Mouse (Mus musculus) frontal cortex, postnatal 25 days (tissue): ENCODE measurements at regions not wholly inside any gene's neighbourhood (a gene's known extent, or its start where the extent isn't known, plus 50 kb on each side); places are given as distances from the start of the nearest gene placed in this dataset.

Experiments used
- DNase-seq, 2 experiments: peaks; one replicate each; pipeline ENCODE4 v3.0.0; 2022; ENCODE audit warnings: low spot score in 2 of 2

DNA sequence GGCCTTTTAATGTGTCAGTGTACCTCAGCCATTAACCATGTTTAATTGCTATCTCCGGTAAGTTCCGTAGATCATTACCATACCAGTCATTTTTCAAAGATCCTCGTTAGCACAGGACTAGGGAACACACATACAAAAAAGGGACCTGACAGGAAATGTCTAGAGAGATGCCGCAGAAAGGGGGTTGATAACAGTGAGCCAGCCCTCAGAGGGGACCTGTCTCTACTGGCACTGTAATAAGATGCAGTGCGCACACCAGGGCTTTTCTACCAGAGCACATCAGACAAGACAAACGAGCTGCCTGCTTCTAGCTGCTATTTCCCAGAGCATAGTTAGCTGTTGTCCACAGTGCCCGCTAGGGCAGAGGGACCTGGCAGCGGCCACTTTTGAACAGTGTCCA, 199.1 kb downstream of the Sox11 start:
- no peak for DNase-seq

DNA sequence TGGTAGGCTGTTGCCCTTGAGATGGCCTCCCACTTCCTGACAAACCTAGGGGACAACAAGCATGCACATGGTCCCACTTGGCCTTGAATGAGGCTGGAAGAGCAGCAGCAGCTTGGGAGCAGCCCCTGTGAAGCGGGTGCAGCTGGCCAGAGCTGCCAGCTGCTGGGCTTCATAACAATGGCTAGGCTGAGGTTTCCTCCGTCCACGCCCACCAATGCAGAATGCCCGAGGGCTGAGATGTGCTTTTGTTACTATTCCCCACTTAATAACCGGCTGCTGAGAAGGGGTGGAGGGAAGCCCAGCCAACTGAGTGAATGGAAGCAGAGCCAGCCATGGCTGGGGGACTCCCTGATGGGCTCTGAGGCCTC, 202.1 kb downstream of the Sox11 start:
- DNase-seq: no peak

DNA sequence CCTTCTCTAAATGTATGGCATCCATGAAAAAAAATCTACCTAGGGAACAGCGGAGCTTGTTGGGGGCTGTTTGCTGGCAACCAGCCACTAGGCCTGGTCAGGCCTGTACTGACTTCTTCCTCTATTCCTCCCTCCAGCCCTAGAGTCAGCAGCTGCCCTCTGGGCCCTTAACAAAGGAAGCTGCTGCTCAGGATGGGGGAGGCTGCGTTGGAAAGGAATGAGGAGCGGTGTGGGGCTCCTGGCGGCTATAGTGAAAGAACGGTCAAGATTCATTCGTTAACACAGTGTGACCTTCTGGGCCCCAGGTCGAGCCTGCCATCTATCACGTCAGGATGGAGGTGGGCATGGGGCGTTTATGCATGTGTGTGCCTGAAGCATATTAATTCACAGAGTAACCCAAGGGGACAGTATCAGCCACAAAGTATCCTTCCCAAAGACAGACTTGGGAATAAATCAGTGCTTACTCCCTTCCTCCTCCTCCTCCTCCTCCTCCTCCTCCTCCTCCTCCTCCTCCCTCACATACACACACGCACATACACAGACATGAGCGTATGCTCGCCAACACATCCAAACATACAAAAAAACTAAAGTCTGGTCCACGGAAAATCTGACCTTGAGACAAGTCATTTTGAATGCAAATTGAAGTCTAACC, 202.6 kb downstream of the Sox11 start:
- no peak for DNase-seq

DNA sequence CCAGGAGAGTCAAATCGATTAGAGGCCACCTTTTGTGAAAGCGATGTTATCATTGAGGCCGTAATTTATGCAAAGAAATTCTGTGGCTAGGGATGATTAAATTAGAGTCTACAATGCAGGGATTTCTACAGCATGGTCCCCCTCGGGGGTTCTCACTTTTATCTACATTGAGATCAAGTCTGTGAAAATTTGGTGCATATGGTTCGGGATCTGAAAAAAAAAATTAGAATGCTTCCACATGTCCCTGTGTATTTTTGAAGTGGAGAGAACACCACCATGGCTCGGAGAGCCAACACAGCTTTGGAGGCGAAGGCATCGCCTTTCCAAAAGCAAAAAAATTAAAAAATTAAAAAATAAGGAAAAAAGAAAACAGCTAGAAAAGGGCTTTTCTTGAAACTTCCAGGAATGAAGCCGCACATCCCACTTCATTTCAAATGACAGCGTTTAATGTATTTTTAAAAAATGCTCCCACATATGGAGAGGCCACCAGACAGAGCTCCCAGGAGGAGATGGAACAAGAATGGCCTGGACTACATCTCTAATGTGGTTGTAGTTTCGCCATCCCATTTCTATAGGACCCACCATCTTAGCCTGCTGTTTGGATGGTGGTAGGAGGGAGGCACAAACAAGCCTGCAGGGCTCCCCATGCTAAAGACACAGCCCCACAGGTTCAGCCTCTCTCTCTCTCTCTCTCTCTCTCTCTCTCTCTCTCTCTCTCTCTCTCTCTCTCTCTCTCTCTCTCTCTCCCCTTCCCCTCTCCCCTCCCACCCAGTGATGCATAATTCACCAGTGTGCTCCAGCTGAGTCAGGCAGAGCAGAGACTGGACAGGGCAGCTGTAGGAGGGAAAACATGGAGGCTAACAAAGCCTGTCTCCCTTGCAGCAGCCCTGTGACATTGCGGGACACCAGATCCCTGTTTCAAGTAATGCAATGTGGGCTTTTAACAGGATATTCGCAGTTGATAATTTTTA, 203.4 kb downstream of the Sox11 start:
- DNase-seq: no peak

DNA sequence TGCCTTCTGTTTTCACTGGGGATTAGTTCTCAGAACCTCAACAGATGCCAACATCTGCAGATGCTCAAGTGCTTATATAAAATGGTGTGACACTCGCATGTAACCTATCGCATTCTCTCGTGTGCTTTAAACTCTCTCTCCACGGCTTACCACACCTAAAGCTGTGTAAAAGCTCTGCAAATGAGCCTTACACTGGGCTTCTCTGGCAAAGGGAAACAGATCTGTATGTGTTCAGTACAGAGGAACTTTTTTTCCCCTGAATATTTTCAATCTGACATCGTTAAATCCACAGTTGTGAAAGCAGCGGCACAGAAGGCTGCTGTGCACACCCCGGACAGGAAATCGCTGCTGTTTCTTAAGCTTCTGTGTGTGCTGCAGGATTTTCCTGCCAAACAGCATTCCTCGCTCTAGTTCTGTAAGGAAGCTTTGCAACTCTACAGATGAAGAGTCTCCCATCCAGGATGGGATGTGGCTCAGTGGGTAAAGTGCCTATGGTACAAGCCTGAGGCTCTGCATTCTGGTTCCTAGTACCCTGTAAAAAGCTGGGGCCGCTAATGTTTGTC, 206.3 kb downstream of the Sox11 start:
- no peak for DNase-seq

DNA sequence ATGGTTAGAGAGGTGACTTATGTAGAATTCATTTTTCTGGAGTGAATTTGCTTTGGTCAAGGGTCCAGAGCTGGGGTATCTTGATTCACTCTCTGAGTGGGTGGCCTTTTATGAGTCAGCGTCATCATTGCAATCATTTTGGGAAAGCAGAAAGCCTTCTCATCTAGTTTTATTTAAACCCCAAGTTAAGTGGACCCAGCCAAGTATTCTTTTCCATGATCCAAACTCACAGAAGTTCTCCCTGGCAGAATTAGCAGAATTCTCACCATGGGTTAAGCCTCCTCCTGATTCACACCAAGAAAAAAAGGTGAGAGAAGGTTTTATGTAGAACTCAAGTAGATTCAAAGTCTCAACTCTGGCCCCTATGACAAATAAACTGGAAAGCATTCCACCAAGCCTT, 211.8 kb downstream of the Sox11 start:
- DNase-seq: no peak

DNA sequence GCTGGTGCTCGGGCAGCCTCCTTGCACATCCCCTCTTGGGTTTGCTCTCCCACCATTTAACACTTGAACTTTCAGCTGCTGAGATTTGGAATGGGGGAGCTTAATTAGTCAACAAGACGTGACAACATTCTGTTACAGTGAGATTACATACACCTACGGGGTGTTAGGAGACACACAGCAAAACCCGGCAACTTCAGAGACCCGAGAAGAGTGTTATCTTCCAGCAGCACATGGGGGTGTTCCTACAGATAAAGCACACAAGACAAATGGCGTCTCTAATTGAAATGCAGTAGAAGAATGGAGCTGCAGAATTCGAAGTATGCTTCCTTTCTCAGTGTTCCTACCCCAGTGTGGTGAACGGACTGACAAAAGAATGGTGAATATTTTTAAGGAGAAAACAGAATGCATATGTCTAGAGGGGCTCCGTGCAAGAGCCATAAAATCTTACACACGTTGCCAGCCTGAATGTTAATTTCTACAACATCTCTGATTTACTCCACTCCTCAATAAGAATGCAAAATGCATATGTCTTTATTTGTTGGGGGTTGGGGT, 215.2 kb downstream of the Sox11 start:
- DNase-seq: no peak

DNA sequence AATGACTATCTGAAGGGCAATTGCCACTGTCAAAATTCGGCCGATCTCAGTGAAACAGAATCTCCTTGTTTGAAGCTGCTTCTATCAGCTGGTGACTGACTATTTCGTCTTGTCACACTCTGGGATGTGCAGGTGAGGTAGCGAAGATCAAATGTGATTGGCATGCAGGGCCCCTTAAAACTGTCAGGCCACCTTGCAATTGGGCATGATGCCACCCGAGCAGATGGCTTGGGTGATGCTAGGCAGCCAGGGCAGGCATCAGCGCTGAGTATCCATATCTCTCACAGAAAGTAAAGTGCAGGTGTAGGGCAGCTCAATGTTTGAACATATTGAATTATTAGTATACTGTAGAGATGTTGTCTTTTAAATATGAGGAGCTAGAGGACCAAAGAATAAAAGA, 223.8 kb downstream of the Sox11 start:
- no peak for DNase-seq

DNA sequence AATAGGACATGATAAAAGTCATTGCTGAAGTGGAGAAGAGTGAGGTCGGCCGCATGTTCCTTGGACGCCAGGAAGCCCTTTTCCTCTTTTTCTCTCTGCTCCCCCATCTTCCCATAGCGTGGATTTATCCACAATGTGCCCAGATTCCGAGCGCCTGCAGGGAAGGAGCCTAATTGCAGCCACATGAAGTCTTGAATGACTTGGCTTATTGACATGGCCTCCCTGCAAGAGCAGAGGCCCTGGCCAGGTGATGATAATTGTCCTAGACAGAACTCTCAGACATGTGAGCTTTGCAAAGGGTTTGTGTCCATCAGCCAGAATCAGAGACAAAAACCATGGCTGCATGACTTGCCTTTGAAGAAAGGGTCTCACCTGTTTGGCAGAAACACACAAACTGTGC, 227.0 kb downstream of the Sox11 start:
- DNase-seq: no peak

DNA sequence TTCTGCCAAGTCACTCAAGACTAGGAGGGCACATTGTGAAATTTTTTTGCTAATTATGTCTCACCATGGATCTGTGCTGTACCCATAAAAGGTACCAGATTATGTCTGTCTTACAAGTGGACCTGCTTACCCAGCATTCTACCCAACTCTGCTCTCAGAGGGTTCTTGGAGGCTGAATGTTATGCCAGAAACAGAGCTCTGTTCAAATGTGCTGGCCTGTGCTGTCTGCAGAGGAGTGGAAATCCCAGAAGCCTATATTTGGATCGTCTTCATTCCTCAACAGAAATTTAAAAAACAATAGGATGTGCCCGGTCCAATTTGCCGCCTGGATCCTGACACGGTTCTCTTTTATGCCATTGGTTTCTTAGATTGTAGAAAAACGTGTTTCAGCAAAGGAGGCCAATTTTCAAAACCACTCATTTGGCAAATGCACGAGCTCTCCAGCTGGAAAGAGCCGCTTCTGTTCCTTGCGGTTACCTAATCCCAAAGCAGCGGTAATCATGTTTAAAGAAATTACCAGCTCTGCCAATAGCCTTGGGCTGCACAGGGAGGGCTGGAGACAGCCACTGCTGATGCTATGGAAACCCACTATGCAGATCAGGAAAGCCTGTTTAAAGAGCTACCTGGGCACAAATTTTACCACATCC, 237.3 kb downstream of the Sox11 start:
- DNase-seq: no peak

DNA sequence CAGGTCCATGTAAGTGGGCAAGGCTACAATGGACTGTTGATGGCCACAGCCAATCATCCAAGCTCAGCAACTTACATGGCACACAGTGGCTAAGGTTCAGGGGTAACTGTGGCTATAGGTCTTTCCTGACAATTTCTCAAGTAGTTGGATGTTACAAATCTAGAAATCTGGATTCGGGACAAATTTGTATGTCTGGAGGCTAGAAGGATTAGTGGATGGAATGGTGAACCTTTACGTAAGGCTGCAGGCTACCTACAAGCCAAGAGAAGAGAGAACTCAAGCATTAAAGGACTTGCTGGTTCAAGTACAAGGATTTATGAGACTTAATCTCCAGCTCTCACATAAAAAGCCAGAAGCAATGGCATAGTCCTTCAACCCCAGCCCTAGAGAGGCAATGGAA, 239.4 kb downstream of the Sox11 start:
- DNase-seq: no peak

DNA sequence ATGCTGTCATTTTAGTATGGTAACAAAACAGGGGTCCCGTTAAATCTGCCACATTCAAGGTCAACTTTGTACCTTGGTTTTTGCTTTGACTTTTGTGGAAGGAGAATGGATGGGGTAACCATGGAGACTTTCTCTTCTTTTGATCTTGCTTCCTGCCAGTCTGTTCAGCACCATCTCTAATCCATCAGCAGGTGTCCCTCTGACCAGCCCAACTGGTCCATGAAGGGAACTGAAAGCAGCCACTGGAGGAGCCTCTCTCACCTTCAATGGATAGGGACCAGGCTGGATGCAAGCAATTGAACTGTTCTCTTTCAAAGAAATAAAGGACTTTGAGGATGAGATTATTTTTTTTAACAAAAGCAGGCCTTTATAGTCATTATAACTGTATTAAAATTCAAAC, 253.2 kb downstream of the Sox11 start:
- DNase-seq: no peak

DNA sequence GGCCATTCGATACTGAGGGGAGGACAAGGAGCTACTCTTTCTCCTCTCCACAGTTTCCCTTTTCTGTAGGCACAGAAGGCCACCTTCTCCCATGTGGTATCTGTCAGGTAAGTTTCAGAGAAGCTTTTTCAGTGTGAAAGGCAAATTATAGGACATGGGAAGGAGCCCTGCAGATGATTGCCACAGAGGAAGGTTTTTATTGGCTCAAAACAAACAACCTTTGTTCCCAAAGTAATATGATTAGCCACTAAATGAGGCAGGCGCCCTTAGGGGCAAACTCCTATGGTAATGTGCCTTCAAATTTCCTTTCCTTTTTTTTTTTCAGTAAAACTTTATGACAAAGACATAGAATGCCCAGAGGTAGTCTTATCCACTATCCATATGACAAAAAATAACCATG, 256.5 kb downstream of the Sox11 start:
- DNase-seq: no peak

DNA sequence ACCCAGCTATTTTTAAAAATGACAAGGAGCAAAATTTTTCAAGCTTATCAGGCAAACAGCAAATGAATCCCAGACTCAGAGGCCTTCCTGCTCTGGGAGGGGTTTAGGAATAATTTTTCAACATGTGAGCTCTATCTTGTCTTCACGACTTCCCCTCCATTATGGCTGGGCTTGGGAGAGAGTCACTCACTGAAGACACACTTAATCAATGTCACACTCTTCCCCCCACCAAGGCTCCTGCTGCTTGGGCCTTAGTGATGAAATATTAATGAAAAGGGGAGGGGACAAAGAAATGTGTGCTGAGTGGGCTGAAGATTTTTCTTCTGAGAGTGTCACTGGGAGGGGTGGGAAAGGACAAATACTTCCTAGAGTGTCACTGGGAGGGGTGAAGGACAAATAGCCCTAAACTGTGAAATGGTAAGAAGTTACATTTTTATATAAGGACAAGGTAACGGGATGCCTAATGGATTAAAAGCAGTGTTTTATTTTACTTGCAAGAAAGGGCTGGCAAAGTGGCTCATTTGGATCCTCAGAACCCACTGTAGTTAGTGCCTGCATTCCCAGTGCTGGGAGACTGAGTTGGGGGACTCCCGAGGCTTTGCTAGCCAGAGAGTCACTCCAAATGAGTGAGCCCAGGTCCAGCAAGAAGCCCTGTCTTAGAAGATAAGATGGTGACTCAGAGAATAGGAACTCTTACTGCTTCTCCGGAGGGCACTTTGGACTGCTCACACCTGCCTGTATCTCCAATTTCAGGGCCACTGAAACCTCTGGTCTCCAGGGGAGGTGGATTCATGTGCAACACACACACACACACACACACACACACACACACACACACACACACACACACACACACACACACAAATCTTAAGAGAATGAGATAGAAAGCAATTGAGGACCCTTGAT, 258.5 kb downstream of the Sox11 start:
- DNase-seq: no peak

DNA sequence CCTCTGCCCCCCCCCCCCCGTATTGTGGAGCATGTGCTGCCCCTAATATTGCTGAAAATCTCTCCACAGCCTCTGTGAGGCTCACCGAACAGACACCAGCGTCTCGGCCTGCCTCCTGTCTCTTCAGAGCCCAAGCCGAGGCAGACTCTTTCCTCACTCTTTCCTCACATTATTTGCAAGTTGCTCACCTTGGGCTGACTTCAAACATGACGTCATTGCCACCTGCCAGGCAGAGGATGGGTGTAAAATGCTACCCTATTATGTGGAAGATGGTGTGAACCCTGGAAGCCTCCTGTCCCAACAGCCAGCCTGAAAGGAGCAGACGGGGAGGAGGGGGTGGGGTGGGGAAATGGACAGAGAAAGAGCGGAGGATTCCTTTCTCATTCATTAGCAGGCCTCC, 259.3 kb downstream of the Sox11 start:
- no peak for DNase-seq

DNA sequence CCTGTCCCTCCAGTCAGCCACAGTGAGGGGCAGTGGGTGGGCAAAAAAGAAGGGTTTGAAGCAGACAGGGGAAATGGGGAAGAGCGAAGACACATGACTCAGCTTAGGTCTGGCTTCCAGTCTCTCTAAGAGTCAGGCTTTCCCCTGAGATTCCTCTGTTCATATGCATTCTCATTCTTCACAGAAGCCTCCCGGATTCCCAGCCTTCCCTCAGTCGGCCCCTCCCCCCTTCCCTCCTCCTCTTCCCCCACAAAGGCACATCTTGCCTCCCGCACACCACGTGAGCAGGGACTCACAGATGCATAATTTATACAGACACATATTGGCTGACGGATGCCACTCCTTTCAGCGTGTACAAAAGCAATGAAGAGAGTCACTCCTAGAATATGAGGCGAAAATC, 259.8 kb downstream of the Sox11 start:
- DNase-seq: peak in 1 of 2 experiments; percentile 36

DNA sequence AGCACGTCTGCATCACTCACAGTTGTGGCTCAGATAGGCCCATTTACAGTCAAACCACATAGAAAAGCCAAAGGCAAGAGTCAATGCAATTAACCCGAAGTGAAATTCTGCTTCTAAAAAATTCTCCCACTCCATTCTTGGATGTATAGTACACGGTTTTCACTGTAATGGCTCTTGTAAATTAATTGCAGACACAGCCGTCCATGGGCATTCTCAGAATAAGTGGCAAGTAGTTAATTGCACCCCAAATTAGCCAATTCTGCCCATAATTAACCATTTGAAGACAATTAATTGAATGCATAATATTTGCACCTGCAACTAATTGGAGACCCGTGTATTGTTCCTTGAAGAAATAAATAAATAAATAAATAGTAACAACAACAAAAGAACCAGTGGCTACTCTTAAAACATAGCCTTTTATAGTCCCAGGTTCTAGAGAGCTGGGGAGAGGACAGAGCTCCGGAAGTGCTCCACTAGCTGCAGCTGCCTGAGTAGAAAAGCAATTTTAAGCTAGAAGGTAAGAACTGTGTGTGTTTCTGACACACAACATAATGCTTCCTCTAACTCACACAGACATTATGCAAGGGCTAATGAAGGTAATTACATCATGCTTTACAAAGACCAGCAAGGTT, 266.2 kb downstream of the Sox11 start:
- DNase-seq: no peak

DNA sequence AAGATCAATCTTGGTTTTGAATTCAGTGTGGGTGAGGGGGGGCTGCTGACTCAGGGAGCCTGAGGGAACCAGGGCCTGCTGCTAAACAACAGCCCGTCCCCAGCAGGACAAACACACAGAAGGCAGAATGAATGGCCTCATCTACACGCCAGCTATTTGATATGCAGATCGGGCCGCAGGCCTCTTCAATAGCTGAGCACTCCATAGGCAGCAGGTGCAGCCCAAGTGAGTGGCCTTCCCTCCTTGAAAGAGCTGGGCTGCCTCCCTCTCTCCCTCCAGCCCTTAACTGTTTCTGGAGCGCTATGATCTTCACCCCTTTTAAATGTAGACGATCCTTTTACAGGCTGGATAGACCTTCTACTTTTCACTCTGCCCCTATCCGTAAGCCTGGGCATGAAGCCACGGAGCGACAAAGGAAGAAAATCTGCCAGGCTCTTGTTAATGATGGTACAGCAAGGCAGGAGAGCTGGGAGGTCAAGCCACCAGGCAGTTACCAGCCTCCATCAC, 277.3 kb downstream of the Sox11 start:
- DNase-seq: no peak

DNA sequence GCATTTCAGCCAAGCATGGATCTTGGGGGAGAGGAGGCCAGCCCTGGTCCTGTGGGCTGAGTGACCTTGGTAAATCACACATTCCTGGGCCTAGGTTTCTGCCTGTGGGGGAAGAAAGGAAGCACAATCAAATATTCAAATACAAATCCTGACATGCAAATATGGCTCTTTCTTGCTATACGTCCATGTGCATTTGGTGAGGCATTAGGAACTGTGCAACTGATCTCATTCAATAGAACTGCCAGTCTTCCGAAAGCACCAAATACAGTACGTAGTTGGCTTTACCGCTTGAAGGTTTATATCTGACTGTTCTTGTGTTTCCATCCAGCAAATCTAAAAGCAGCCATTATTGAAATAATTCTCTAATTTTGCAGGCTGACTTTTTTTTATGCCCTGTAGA, 278.9 kb downstream of the Sox11 start:
- no peak for DNase-seq

DNA sequence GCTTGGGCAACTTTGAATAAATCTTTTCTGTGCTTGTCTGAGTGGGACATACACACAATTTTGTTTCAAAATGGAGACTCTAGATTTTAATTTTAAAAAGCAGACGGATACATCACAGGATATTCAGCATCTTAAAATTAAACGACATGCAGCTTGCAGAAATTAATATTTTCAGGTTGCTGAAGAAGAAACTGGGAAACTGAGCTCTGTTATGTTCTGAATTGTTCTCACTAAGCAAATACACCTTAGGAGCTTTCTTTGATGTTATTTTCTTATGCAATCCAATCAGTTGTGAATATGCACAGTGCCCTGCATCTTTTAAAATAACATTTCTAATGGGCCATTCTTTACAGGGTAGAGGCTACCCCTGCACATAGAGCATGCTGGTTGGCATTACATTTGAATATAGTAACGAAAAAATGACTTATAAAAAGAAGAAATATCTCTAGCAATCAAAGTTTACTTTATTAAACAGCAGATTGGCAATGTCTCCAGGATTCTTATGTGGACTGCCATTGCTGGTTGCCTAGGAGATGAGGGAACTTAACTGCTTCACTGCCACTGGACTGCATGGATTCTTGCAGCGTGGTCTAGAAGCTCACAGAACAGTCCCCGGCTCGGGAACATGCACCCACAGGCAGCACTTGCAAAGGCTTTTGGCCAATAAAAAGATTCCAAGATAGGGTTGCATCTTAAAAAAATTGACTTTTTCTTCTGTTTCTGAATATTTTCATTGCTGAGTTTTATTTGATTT, 279.7 kb downstream of the Sox11 start:
- DNase-seq: no peak
